Mouse (Mus musculus): ENCODE results near the gene Lin7b. TPM values are rescaled to one million over a fixed set of nuclear protein-coding genes. Genes with fewer than 3 reads are reported as not detected.

The Lin7b gene
- polyA plus RNA-seq, 1 experiment from 2014 or later = 39.9 TPM

DNA sequence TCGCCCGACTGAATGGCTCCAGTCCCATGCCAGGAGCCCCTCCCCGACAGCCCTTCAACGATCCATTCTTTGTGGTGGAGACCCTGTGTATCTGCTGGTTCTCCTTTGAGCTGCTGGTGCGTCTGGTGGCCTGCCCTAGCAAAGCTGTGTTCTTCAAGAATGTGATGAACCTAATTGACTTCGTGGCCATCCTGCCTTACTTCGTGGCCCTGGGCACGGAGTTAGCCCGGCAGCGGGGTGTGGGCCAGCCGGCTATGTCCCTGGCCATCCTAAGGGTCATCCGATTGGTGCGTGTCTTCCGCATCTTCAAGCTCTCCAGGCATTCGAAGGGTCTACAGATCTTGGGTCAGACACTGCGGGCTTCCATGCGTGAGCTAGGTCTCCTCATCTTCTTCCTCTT, 38.6 kb upstream of the Lin7b start:
- Histone ChIP-seq H3K27me3 (ENCODE audit: control insufficient read depth, insufficient read depth, low read depth, low read length) (peaks cover 84% of the 10 kb centered on the region), H3K9ac (ENCODE audit: low read depth, low read length) (no peak overlapping the region), H3K27ac (ENCODE audit: low read length) (no peak overlapping the region), H3K9me3 (replicated peaks; ENCODE audit: control insufficient read depth, low read length, poor library complexity, severe bottlenecking) (no peaks in the 10 kb centered on the region), H3K36me3 (ENCODE audit: control insufficient read depth, insufficient read depth, low read length) (no peaks in the 10 kb centered on the region), H3K4me3 (ENCODE audit: low read depth, low read length) (no peak overlapping the region), H3K4me1 (ENCODE audit: control insufficient read depth, insufficient read depth, low read length) (peaks cover 9% of the 10 kb centered on the region), H3K4me2 (ENCODE audit: low read length) (no peak overlapping the region)
- no peak for ATAC-seq
- WGBS = 88% methylated on average over 17 of the region's 17 CpGs

DNA sequence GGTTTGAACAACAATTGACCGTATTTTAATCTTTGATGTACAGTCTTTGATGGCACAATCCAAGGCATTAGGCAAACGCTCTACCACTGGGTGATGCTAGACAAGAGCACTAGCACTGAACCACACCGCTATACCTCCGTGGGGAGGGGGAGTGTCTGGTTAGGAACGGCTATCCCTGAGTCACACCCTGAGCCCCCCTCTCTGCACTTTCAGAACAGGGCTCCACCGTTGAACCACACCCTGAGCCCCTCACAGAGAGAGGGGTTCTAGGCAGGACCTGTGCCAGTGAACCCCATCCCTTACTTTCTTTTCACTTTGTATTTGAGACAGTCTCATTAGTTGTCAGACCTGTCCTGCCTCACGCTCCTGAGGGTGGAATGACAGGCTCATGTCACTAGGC, 38.0 kb upstream of the Lin7b start:
- Histone ChIP-seq H3K4me2 (ENCODE audit: low read length) (no peak overlapping the region), H3K36me3 (ENCODE audit: control insufficient read depth, insufficient read depth, low read length) (no peaks in the 10 kb centered on the region), H3K27ac (ENCODE audit: low read length) (no peak overlapping the region), H3K4me3 (ENCODE audit: low read depth, low read length) (no peak overlapping the region), H3K4me1 (ENCODE audit: control insufficient read depth, insufficient read depth, low read length) (peaks cover 4% of the 10 kb centered on the region), H3K9ac (ENCODE audit: low read depth, low read length) (no peak overlapping the region), H3K27me3 (ENCODE audit: control insufficient read depth, insufficient read depth, low read depth, low read length) (peaks cover 78% of the 10 kb centered on the region), H3K9me3 (replicated peaks; ENCODE audit: control insufficient read depth, low read length, poor library complexity, severe bottlenecking) (no peaks in the 10 kb centered on the region)
- WGBS = 67% methylated on average over 7 of the region's 7 CpGs
- ATAC-seq = no peak

GRCm38 (mm10) chr7:45407836-45408235, 37.5 kb upstream of the Lin7b start:
- H3K4me2 ChIP-seq (ENCODE audit: low read length) = no peak overlapping the region
- peaks cover 74% of the 10 kb centered on the region for H3K27me3 ChIP-seq (ENCODE audit: control insufficient read depth, insufficient read depth, low read depth, low read length)
- no peak overlapping the region for H3K4me3 ChIP-seq (ENCODE audit: low read depth, low read length)
- WGBS = 85% methylated on average over 10 of the region's 10 CpGs
- H3K27ac ChIP-seq (ENCODE audit: low read length) = no peak overlapping the region
- no peaks in the 10 kb centered on the region for H3K9me3 ChIP-seq (replicated peaks; ENCODE audit: control insufficient read depth, low read length, poor library complexity, severe bottlenecking)
- H3K9ac ChIP-seq (ENCODE audit: low read depth, low read length) = no peak overlapping the region
- no peak for ATAC-seq
- H3K36me3 ChIP-seq (ENCODE audit: control insufficient read depth, insufficient read depth, low read length) = no peaks in the 10 kb centered on the region
- peaks cover 2% of the 10 kb centered on the region; the same call in 1 of the 2 replicates for H3K4me1 ChIP-seq (ENCODE audit: control insufficient read depth, insufficient read depth, low read length)

DNA sequence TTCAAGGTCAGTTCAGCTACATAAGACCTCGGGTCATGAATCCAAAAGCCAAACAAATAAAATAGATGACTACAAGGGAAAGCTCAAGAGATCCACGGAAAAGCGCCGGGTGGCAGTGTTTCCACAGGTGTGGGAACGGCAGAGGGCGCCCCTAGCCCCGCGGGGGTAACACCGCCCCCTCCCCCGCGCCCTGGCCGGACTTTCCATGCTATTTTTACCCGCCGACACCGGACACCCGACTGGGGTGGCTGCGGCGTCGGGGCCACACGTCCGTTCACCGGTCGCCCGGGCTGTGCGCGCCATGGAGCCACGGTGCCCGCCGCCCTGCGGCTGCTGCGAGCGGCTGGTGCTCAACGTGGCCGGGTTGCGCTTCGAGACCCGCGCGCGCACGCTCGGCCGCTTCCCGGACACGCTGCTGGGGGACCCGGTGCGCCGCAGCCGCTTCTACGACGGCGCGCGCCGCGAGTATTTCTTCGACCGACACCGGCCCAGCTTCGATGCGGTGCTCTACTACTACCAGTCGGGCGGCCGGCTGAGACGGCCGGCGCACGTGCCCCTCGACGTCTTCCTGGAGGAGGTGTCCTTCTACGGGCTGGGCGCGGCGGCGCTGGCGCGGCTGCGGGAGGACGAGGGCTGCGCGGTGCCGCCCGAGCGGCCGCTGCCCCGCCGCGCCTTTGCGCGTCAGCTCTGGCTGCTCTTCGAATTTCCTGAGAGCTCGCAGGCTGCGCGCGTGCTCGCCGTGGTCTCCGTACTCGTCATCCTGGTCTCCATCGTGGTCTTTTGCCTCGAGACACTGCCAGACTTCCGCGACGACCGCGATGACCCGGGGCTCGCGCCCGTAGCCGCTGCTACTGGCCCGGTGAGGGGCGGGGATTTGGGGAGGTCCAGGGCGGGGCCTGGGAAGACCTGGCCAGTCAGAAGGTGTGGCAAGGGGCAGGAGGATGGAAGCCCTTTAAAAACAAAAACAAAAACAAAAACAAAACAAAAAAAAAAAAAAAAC, 36.1 kb upstream of the Lin7b start:
- H3K9ac ChIP-seq (ENCODE audit: low read depth, low read length) = 0 out of 2 replicates have a peak overlapping the region, but pooled peaks have one; percentile 14
- no peak overlapping the region for H3K27ac ChIP-seq (ENCODE audit: low read length)
- WGBS = 2% methylated on average over 112 of the region's 114 CpGs

GRCm38 (mm10) chr7:45405091-45406075, 35.0 kb upstream of the Lin7b start, which contains the start of gene Kcna7:
TSS of gene Kcna7 (plus strand) at chr7:45405653.
- H3K9me3 ChIP-seq (replicated peaks; ENCODE audit: control insufficient read depth, low read length, poor library complexity, severe bottlenecking) = no peaks in the 10 kb centered on the region
- peaks cover 2% of the 10 kb centered on the region; the same call in 1 of the 2 replicates for H3K4me1 ChIP-seq (ENCODE audit: control insufficient read depth, insufficient read depth, low read length)
- 12% methylated on average over 28 of the region's 28 CpGs for WGBS
- H3K36me3 ChIP-seq (ENCODE audit: control insufficient read depth, insufficient read depth, low read length) = no peaks in the 10 kb centered on the region
- peak within 1 kb of the TSS; percentile 38 for H3K4me3 ChIP-seq (ENCODE audit: low read depth, low read length)
- H3K27ac ChIP-seq (ENCODE audit: low read length) = no peak within 1 kb of the TSS
- no peak for ATAC-seq
- H3K27me3 ChIP-seq (ENCODE audit: control insufficient read depth, insufficient read depth, low read depth, low read length) = peaks cover 55% of the 10 kb centered on the region
- H3K4me2 ChIP-seq (ENCODE audit: low read length) = peak within 1 kb of the TSS; percentile 55
- H3K9ac ChIP-seq (ENCODE audit: low read depth, low read length) = no peak within 1 kb of the TSS

More for the DNA sequence above, 36.1 kb upstream of the Lin7b start:
- Histone ChIP-seq H3K4me3 (ENCODE audit: low read depth, low read length) (peak overlapping the region; percentile 38), H3K9me3 (replicated peaks; ENCODE audit: control insufficient read depth, low read length, poor library complexity, severe bottlenecking) (no peaks in the 10 kb centered on the region), H3K27me3 (ENCODE audit: control insufficient read depth, insufficient read depth, low read depth, low read length) (peaks cover 64% of the 10 kb centered on the region), H3K36me3 (ENCODE audit: control insufficient read depth, insufficient read depth, low read length) (no peaks in the 10 kb centered on the region), H3K4me1 (ENCODE audit: control insufficient read depth, insufficient read depth, low read length) (peaks cover 2% of the 10 kb centered on the region; the same call in 1 of the 2 replicates), H3K4me2 (ENCODE audit: low read length) (peak overlapping the region; percentile 55)
- no peak for ATAC-seq

- no peak for ATAC-seq
- Histone ChIP-seq H3K4me2 (ENCODE audit: low read length) (no peak overlapping the region), H3K27ac (ENCODE audit: low read length) (no peak overlapping the region), H3K4me3 (ENCODE audit: low read depth, low read length) (no peak overlapping the region), H3K9ac (ENCODE audit: low read depth, low read length) (no peak overlapping the region), H3K4me1 (ENCODE audit: control insufficient read depth, insufficient read depth, low read length) (peaks cover 2% of the 10 kb centered on the region; the same call in 1 of the 2 replicates), H3K36me3 (ENCODE audit: control insufficient read depth, insufficient read depth, low read length) (no peaks in the 10 kb centered on the region), H3K27me3 (ENCODE audit: control insufficient read depth, insufficient read depth, low read depth, low read length) (peaks cover 38% of the 10 kb centered on the region), H3K9me3 (replicated peaks; ENCODE audit: control insufficient read depth, low read length, poor library complexity, severe bottlenecking) (no peaks in the 10 kb centered on the region)
- 44% methylated on average over 6 of the region's 6 CpGs for WGBS
Measured at GRCm38 (mm10) chr7:45403532-45404261, 33.3 kb upstream of the Lin7b start.

DNA sequence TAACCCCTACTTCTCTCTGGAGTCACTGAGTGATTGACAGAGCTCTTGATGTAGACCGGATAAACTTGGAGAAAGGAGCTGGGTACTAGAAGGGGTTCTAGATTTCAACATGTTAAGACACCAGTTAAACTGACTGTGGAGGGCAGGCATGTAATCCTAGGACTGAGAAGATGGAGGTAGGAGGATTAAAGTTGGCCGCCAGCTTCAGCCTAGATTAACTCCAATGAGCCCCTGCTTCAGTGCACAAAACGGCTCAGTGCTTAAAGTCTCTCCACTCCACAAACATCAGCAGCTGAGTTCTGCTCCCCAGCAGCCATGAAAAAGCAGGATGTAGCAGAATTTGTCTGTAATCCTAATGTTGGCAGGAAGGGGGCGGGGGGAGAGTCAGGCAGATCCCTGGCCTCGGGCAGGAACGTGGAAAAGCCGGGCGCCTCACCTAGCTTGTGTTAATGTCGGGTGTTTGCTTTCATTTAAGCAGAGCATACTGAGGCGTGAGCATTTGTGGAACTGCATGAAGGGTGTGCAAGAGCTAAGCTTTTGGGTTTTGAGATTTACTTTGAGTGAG, 31.2 kb upstream of the Lin7b start:
- no peak for ATAC-seq
- Histone ChIP-seq H3K27ac (ENCODE audit: low read length) (no peak overlapping the region), H3K4me1 (ENCODE audit: control insufficient read depth, insufficient read depth, low read length) (peaks cover under 1% of the 10 kb centered on the region; the same call in 1 of the 2 replicates), H3K9me3 (replicated peaks; ENCODE audit: control insufficient read depth, low read length, poor library complexity, severe bottlenecking) (no peaks in the 10 kb centered on the region), H3K27me3 (ENCODE audit: control insufficient read depth, insufficient read depth, low read depth, low read length) (peaks cover 19% of the 10 kb centered on the region), H3K9ac (ENCODE audit: low read depth, low read length) (no peak overlapping the region), H3K4me3 (ENCODE audit: low read depth, low read length) (no peak overlapping the region), H3K36me3 (ENCODE audit: control insufficient read depth, insufficient read depth, low read length) (no peaks in the 10 kb centered on the region), H3K4me2 (ENCODE audit: low read length) (no peak overlapping the region)
- WGBS = 69% methylated on average over 10 of the region's 10 CpGs

GRCm38 (mm10) chr7:45396787-45397186, 26.4 kb upstream of the Lin7b start:
- 75% methylated on average over 2 of the region's 2 CpGs for WGBS
- peaks cover 1% of the 10 kb centered on the region; the same call in 1 of the 2 replicates for H3K36me3 ChIP-seq (ENCODE audit: control insufficient read depth, insufficient read depth, low read length)
- ATAC-seq = no peak
- no peak overlapping the region for H3K9ac ChIP-seq (ENCODE audit: low read depth, low read length)
- no peak overlapping the region for H3K4me3 ChIP-seq (ENCODE audit: low read depth, low read length)
- no peak overlapping the region for H3K27ac ChIP-seq (ENCODE audit: low read length)
- H3K9me3 ChIP-seq (replicated peaks; ENCODE audit: control insufficient read depth, low read length, poor library complexity, severe bottlenecking) = no peaks in the 10 kb centered on the region
- no peak overlapping the region for H3K4me2 ChIP-seq (ENCODE audit: low read length)
- H3K4me1 ChIP-seq (ENCODE audit: control insufficient read depth, insufficient read depth, low read length) = peaks cover 20% of the 10 kb centered on the region
- no peaks in the 10 kb centered on the region for H3K27me3 ChIP-seq (ENCODE audit: control insufficient read depth, insufficient read depth, low read depth, low read length)

All from midbrain, embryonic 16.5 days (tissue).